Comparison of ENCODE assay signal across 17 mouse cellular contexts in genomic region chr11:86981229-86981791, GRCm38 (mm10). TPM values are rescaled to one million over a fixed set of nuclear protein-coding genes. Genes with fewer than 3 reads are reported as not detected.
A peak's percentile ranks its signal among the peaks of the same experiment; 100 is the strongest.
DNase-seq lines count a peak whose midpoint lies in the region; ATAC-seq lines count a peak whose summit lies in the region.
"Had no signal": no experiment of that assay in that cellular context is flagged by ENCODE, and none has a peak within 500 bp of the region (broad histone marks: within the 10 kb centered on the region; RNA-seq: fewer than 3 reads in every experiment).

No protein-coding gene starts in this region.

- peaks cover 27% of the 10 kb centered on the region for H3K36me3 ChIP-seq in heart, embryonic 10.5 days
- peaks cover 10% of the 10 kb centered on the region for H3K36me3 ChIP-seq in limb, embryonic 12.5 days
- no peaks in the 10 kb centered on the region for H3K36me3 ChIP-seq in limb, embryonic 10.5 days
- peaks cover 6% of the 10 kb centered on the region for H3K36me3 ChIP-seq in forebrain, embryonic 12.5 days (replicated peaks)
- H3K36me3 ChIP-seq: hindbrain, embryonic 12.5 days; midbrain, embryonic 13.5 days had no signal

- H3K9ac ChIP-seq in limb, embryonic 12.5 days (replicated peaks): no peak overlapping the region
- no peak overlapping the region for H3K9ac ChIP-seq in forebrain, embryonic 12.5 days
- H3K9ac ChIP-seq: hindbrain, embryonic 12.5 days; midbrain, embryonic 13.5 days had no signal

- 0 out of 2 replicates have a peak overlapping the region, but pooled peaks have one; percentile 16 for H3K27ac ChIP-seq in heart, embryonic 10.5 days
- H3K27ac ChIP-seq in limb, embryonic 12.5 days: peak overlapping the region; percentile 14; the same call in 1 of the 2 replicates
- H3K27ac ChIP-seq in limb, embryonic 10.5 days: no peak overlapping the region
- H3K27ac ChIP-seq in forebrain, embryonic 12.5 days: no peak overlapping the region
- H3K27ac ChIP-seq: hindbrain, embryonic 12.5 days; midbrain, embryonic 13.5 days had no signal

- H3K4me3 ChIP-seq in heart, embryonic 10.5 days: no peak overlapping the region
- no peak overlapping the region for H3K4me3 ChIP-seq in limb, embryonic 12.5 days (replicated peaks)
- H3K4me3 ChIP-seq in limb, embryonic 10.5 days: no peak overlapping the region
- no peak overlapping the region for H3K4me3 ChIP-seq in forebrain, embryonic 12.5 days (replicated peaks)
- H3K4me3 ChIP-seq: hindbrain, embryonic 12.5 days; midbrain, embryonic 13.5 days had no signal

- no peaks in the 10 kb centered on the region for H3K27me3 ChIP-seq in heart, embryonic 10.5 days (ENCODE audit: insufficient read depth, poor library complexity, severe bottlenecking)
- 0 out of 2 replicates have a peak, but pooled peaks cover 3% of the 10 kb centered on the region for H3K27me3 ChIP-seq in limb, embryonic 12.5 days
- no peaks in the 10 kb centered on the region for H3K27me3 ChIP-seq in limb, embryonic 10.5 days (ENCODE audit: low read depth, poor library complexity, severe bottlenecking)
- H3K27me3 ChIP-seq in forebrain, embryonic 12.5 days: no peaks in the 10 kb centered on the region
- H3K27me3 ChIP-seq: hindbrain, embryonic 12.5 days; midbrain, embryonic 13.5 days had no signal

- no peaks in the 10 kb centered on the region for H3K9me3 ChIP-seq in heart, embryonic 10.5 days
- no peaks in the 10 kb centered on the region for H3K9me3 ChIP-seq in limb, embryonic 12.5 days
- no peaks in the 10 kb centered on the region for H3K9me3 ChIP-seq in limb, embryonic 10.5 days (replicated peaks)
- no peaks in the 10 kb centered on the region for H3K9me3 ChIP-seq in forebrain, embryonic 12.5 days
- H3K9me3 ChIP-seq: hindbrain, embryonic 12.5 days; midbrain, embryonic 13.5 days had no signal

- ATAC-seq in limb, embryonic 12.5 days (ENCODE audit: insufficient number of reproducible peaks, insufficient read depth, low FRiP score, low TSS enrichment, low read depth): no peak
- ATAC-seq in common myeloid progenitor, adult 5-6 weeks (replicated peaks; ENCODE audit: low read depth, poor library complexity, severe bottlenecking): peak; percentile 83
- ATAC-seq in megakaryocyte progenitor cell, adult 5-6 weeks (replicated peaks; ENCODE audit: poor library complexity): peak; percentile 89
- no peak for ATAC-seq in forebrain, embryonic 12.5 days (ENCODE audit: low FRiP score)
- ATAC-seq: midbrain, embryonic 13.5 days had no signal

- no peak for DNase-seq in heart, embryonic 10.5 days (ENCODE audit: low spot score)
- DNase-seq in heart, postnatal 4 days: no peak
- DNase-seq in limb, embryonic 10.5 days (ENCODE audit: low spot score): no peak
- no peak for DNase-seq in kidney, postnatal 10 days
- DNase-seq: cerebellum, postnatal 14 days; gastrocnemius, postnatal 36 days; kidney, adult 9 months; kidney, postnatal 4 days; lung, adult 2 months; lung, postnatal 36 days had no signal

- H3K4me1 ChIP-seq in heart, embryonic 10.5 days: peaks cover 47% of the 10 kb centered on the region
- peaks cover 15% of the 10 kb centered on the region for H3K4me1 ChIP-seq in limb, embryonic 12.5 days (replicated peaks)
- H3K4me1 ChIP-seq in limb, embryonic 10.5 days: no peaks in the 10 kb centered on the region
- H3K4me1 ChIP-seq in forebrain, embryonic 12.5 days: peaks cover 12% of the 10 kb centered on the region

- WGBS in heart, embryonic 10.5 days: 48% methylated on average over 5 of the region's 5 CpGs
- WGBS in limb, embryonic 12.5 days: 67% methylated on average over 5 of the region's 5 CpGs
- 85% methylated on average over 5 of the region's 5 CpGs for WGBS in limb, embryonic 10.5 days
- WGBS in forebrain, embryonic 12.5 days: 78% methylated on average over 5 of the region's 5 CpGs

- no peak overlapping the region for H3K4me2 ChIP-seq in limb, embryonic 12.5 days
- no peak overlapping the region for H3K4me2 ChIP-seq in forebrain, embryonic 12.5 days
- H3K4me2 ChIP-seq: hindbrain, embryonic 12.5 days; liver, embryonic 11.5 days; midbrain, embryonic 13.5 days had no signal

RNA-seq across cellular contexts. Expression of gene Ypel2, which starts 12.2 kb away (rescaled TPM):
- polyA plus RNA-seq in heart, embryonic 10.5 days (2016; fragmentation: Nextera tagmentation; extraction: Ambion mirVana): 13.0 and 21.5 TPM in 2 replicates
- 10 to 100 TPM; 18.9 to 22.7 TPM for total RNA-seq in heart, postnatal 4 days (2021)
- polyA plus RNA-seq in limb, embryonic 12.5 days (2016; fragmentation: Nextera tagmentation; extraction: Ambion mirVana): 9.8 and 10.5 TPM in 2 replicates
- polyA plus RNA-seq in limb, embryonic 10.5 days (2016; fragmentation: Nextera tagmentation; extraction: Ambion mirVana): 3.0 and 5.5 TPM in 2 replicates
- total RNA-seq in common myeloid progenitor, adult 5-6 weeks (2017): 2.4 and 5.3 TPM in 2 replicates
- total RNA-seq in megakaryocyte progenitor cell, adult 5-6 weeks (2015): 6.8 and 8.6 TPM in 2 replicates
- 5.8 and 6.2 TPM in 2 replicates for total RNA-seq in megakaryocyte progenitor cell, adult 5-6 weeks (2017)
- 8.1 and 8.3 TPM in 2 replicates for polyA plus RNA-seq in forebrain, embryonic 12.5 days (2016; fragmentation: Nextera tagmentation; extraction: Ambion mirVana)

Comparison
In these comparisons a context has a peak if more than half of its experiments do, and no peak if none do; other contexts are left out.
1. H3K27ac ChIP-seq: peak in heart, embryonic 10.5 days (single experiment) and limb, embryonic 12.5 days (single experiment); none in limb, embryonic 10.5 days (single experiment) and forebrain, embryonic 12.5 days (single experiment).
2. ATAC-seq: peak in common myeloid progenitor, adult 5-6 weeks (single experiment) and megakaryocyte progenitor cell, adult 5-6 weeks (single experiment); none in limb, embryonic 12.5 days (single experiment) and forebrain, embryonic 12.5 days (single experiment).